Mouse (Mus musculus) embryonic facial prominence, embryonic 11.5 days (tissue): Measurements from ENCODE around the gene Sirt2. TPM values are rescaled to one million over a fixed set of nuclear protein-coding genes. Genes with fewer than 3 reads are reported as not detected.

Experiments used
- ATAC-seq: fragments of 200-750 bp; cut with Nextera tagmentation; replicated peaks from 2 replicates; pipeline ENCODE4 v1.8.0; 2017; ENCODE audit warnings: low read depth; ENCODE audit not compliant: insufficient number of reproducible peaks, low FRiP score, low TSS enrichment
- DNase-seq: peaks from one replicate; pipeline ENCODE4 v3.0.0-alpha.2; 2015; ENCODE audit warnings: low spot score
- H3K27ac ChIP-seq: fragments of 300-500 bp; sonication (generic); replicated peaks from 2 replicates; pipeline ENCODE4 v1.5.1; 2014; ENCODE audit warnings: mild to moderate bottlenecking, low read depth, low read length, control low read depth
- H3K27me3 ChIP-seq: fragments of 300-500 bp; sonication (generic); 2 replicates; pipeline ENCODE4 v1.6.1; 2014; ENCODE audit warnings: mild to moderate bottlenecking, low read length, moderate library complexity, mixed read lengths; ENCODE audit not compliant: control insufficient read depth, insufficient read depth
- H3K36me3 ChIP-seq: fragments of 300-500 bp; sonication (generic); replicated peaks from 2 replicates; pipeline ENCODE4 v1.6.1; 2014; ENCODE audit warnings: low read depth, mild to moderate bottlenecking, low read length, moderate library complexity, mixed read lengths; ENCODE audit not compliant: control insufficient read depth, insufficient read depth
- H3K4me1 ChIP-seq: fragments of 300-500 bp; sonication (generic); 2 replicates; pipeline ENCODE4 v1.6.1; 2014; ENCODE audit warnings: low read length, mixed read lengths; ENCODE audit not compliant: control insufficient read depth, insufficient read depth
- H3K4me2 ChIP-seq: fragments of 300-500 bp; sonication (generic); 2 replicates; pipeline ENCODE4 v1.6.1; 2014; ENCODE audit warnings: low read depth, mild to moderate bottlenecking, control low read depth, low read length, moderate library complexity
- H3K4me3 ChIP-seq: fragments of 300-500 bp; sonication (generic); 2 replicates; pipeline ENCODE4 v1.5.1; 2014; ENCODE audit warnings: low read depth, low read length, control low read depth
- H3K9ac ChIP-seq: fragments of 300-500 bp; sonication (generic); replicated peaks from 2 replicates; pipeline ENCODE4 v1.6.1; 2014; ENCODE audit warnings: mild to moderate bottlenecking, control low read depth, low read length
- H3K9me3 ChIP-seq: fragments of 300-500 bp; sonication (generic); replicated peaks from 2 replicates; pipeline ENCODE4 v1.6.1; 2016; ENCODE audit warnings: mild to moderate bottlenecking, low read length, inconsistent platforms, mixed read lengths; ENCODE audit not compliant: control insufficient read depth
- WGBS: fragments of 180-500 bp; shearing (Covaris S2); extraction: QIAGEN DNeasy Blood & Tissue Kit; methylation state at CpG from one replicate; pipeline ENCODE4 v1.1.7; 2014; 5-methylcytosine and 5-hydroxymethylcytosine counted together
- polyA plus RNA-seq: library from polyadenylated mRNA; unstranded; fragments of >200 nt; fragmentation: Nextera tagmentation; extraction: Ambion mirVana; gene quantifications from 2 replicates; pipeline ENCODE4 v1.2.1, GENCODE M21; 2014

The Sirt2 gene
- polyA plus RNA-seq, 1 experiment from 2014 or later: 65.6 TPM

GRCm38 (mm10) chr7:28801901-28802670, 35.6 kb downstream of the Sirt2 start:
- 28% methylated on average over 10 of the region's 10 CpGs for WGBS
- Histone ChIP-seq H3K9me3 (no peaks in the 10 kb centered on the region), H3K4me2 (no peak overlapping the region; the same call in 1 of the 2 replicates), H3K27ac (peak overlapping the region; percentile 78), H3K36me3 (no peaks in the 10 kb centered on the region), H3K9ac (0 out of 2 replicates have a peak overlapping the region, but pooled peaks have one; percentile 9), H3K4me3 (no peak overlapping the region), H3K27me3 (no peaks in the 10 kb centered on the region), H3K4me1 (peaks cover 2% of the 10 kb centered on the region)
- peak; percentile 16; the same call in 1 of the 2 replicates for ATAC-seq
- DNase-seq: peak; percentile 70

- WGBS: 5% methylated on average over 10 of the region's 10 CpGs
- no peaks in the 10 kb centered on the region for H3K9me3 ChIP-seq
- peak overlapping the region; percentile 2; the same call in 1 of the 2 replicates for H3K4me2 ChIP-seq
- H3K27me3 ChIP-seq: no peaks in the 10 kb centered on the region
- DNase-seq (peak; percentile 66), ATAC-seq (peak; percentile 42)
- no peaks in the 10 kb centered on the region for H3K36me3 ChIP-seq
- no peak overlapping the region; the same call in 1 of the 2 replicates for H3K9ac ChIP-seq
- H3K4me3 ChIP-seq: no peak overlapping the region
- H3K27ac ChIP-seq: peak overlapping the region; percentile 78
- H3K4me1 ChIP-seq: peaks cover 2% of the 10 kb centered on the region
Observed at GRCm38 (mm10) chr7:28802846-28803588, 36.5 kb downstream of the Sirt2 start.

GRCm38 (mm10) chr7:28803756-28804155, 37.2 kb downstream of the Sirt2 start:
- no peak overlapping the region for H3K4me3 ChIP-seq

GRCm38 (mm10) chr7:28806869-28807268, 40.3 kb downstream of the Sirt2 start:
- DNase-seq (no peak), ATAC-seq (no peak)
- no peak overlapping the region for H3K4me3 ChIP-seq
- H3K27ac ChIP-seq: no peak overlapping the region
- no peak overlapping the region for H3K9ac ChIP-seq
- no peaks in the 10 kb centered on the region for H3K9me3 ChIP-seq
- H3K27me3 ChIP-seq: no peaks in the 10 kb centered on the region
- H3K4me2 ChIP-seq: no peak overlapping the region
- no peaks in the 10 kb centered on the region for H3K36me3 ChIP-seq
- 84% methylated on average over 4 of the region's 4 CpGs for WGBS
- peaks cover 5% of the 10 kb centered on the region for H3K4me1 ChIP-seq

More at GRCm38 (mm10) chr7:28803756-28804155, 37.2 kb downstream of the Sirt2 start:
- WGBS: 62% methylated on average over 4 of the region's 4 CpGs
- H3K27ac ChIP-seq: peak overlapping the region; percentile 78; the same call in 1 of the 2 replicates
- H3K9me3 ChIP-seq: no peaks in the 10 kb centered on the region
- DNase-seq (no peak), ATAC-seq (no peak)
- H3K36me3 ChIP-seq: no peaks in the 10 kb centered on the region
- H3K4me1 ChIP-seq: peaks cover 5% of the 10 kb centered on the region
- no peak overlapping the region; the same call in 1 of the 2 replicates for H3K9ac ChIP-seq
- no peak overlapping the region for H3K4me2 ChIP-seq
- H3K27me3 ChIP-seq: no peaks in the 10 kb centered on the region

GRCm38 (mm10) chr7:28807641-28808220, 41.2 kb downstream of the Sirt2 start:
- WGBS: 44% methylated on average over 6 of the region's 8 CpGs
- DNase-seq (no peak), ATAC-seq (no peak)
- Histone ChIP-seq H3K36me3 (no peaks in the 10 kb centered on the region), H3K4me1 (peaks cover 9% of the 10 kb centered on the region), H3K27me3 (no peaks in the 10 kb centered on the region), H3K4me3 (no peak overlapping the region; the same call in 1 of the 2 replicates), H3K9ac (peak overlapping the region; percentile 92), H3K27ac (peak overlapping the region; percentile 98; the same call in 1 of the 2 replicates), H3K4me2 (peak overlapping the region; percentile 89), H3K9me3 (no peaks in the 10 kb centered on the region)

GRCm38 (mm10) chr7:28808221-28808941, 41.8 kb downstream of the Sirt2 start, which contains the start of gene Hnrnpl:
TSS of gene Hnrnpl (plus strand) at chr7:28808541.
- DNase-seq (peak; percentile 76), ATAC-seq (peak; percentile 19)
- peaks cover 7% of the 10 kb centered on the region for H3K4me1 ChIP-seq
- 4% methylated on average over 26 of the region's 35 CpGs for WGBS
- peaks cover 2% of the 10 kb centered on the region for H3K36me3 ChIP-seq
- H3K27ac ChIP-seq: peak within 1 kb of the TSS; percentile 98
- peak within 1 kb of the TSS; percentile 89 for H3K4me2 ChIP-seq
- H3K9ac ChIP-seq: peak within 1 kb of the TSS; percentile 92
- H3K4me3 ChIP-seq: peak within 1 kb of the TSS; percentile 72
- H3K27me3 ChIP-seq: no peaks in the 10 kb centered on the region
- no peaks in the 10 kb centered on the region for H3K9me3 ChIP-seq

- H3K27me3 ChIP-seq: no peaks in the 10 kb centered on the region
Observed at GRCm38 (mm10) chr7:28808957-28809393, 42.4 kb downstream of the Sirt2 start.

More at GRCm38 (mm10) chr7:28808957-28809393, 42.4 kb downstream of the Sirt2 start:
- WGBS: under 1% methylated on average over 30 of the region's 32 CpGs
- Histone ChIP-seq H3K9ac (peak overlapping the region; percentile 92), H3K4me1 (peaks cover 7% of the 10 kb centered on the region; the same call in 1 of the 2 replicates), H3K9me3 (no peaks in the 10 kb centered on the region), H3K27ac (peak overlapping the region; percentile 98), H3K36me3 (peaks cover 7% of the 10 kb centered on the region), H3K4me3 (peak overlapping the region; percentile 72), H3K4me2 (peak overlapping the region; percentile 89)
- peak; percentile 69 for ATAC-seq
- peak; percentile 96 for DNase-seq
